Mouse (Mus musculus): Measurements from ENCODE around the gene Pdgfra.
A peak's percentile ranks its signal among the peaks of the same experiment; 100 is the strongest.

Pdgfra gene

DNA sequence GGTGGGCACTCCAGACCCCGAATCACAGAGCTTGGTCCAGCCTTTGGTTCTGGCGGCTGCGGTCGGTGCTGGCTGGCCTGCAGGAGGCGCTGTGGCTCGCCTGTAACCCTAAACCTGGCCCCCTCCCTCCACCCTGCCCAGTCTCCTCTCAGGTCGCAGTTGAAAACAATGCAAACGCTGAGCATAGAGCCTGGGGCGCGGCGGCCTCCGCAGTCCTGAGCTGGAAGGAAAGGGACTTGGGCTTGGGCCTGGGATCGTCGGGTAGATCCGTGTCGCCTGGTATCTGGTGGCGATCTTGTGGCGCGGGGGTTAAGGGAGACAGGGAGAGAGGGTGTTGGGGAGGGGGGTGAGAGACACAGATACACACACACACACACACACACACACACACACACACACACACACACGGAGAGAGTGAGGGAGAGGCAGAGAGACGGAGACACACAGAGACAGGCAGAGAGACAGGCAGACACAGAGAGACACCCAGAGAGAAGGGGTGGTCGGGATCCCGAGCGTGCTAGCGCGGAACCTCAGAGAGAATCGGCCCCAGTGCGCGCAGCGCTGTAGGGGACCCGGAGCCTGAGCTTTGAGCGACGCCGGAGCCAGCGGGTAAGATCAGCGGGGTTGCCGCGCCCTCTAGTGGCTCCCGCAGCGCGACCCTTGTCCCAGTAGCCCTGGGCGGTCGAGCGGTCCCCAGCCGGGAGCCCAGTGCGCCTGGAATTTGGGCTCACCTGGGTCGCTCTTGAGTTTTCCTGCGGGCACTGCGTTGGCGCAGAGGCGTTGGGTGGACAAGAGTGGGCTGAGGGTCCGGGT, 3.9 kb downstream of the Pdgfra start:
- DNase-seq (ENCODE audit: low spot score in 2 of 2) = peak; percentile 73 to 79

DNA sequence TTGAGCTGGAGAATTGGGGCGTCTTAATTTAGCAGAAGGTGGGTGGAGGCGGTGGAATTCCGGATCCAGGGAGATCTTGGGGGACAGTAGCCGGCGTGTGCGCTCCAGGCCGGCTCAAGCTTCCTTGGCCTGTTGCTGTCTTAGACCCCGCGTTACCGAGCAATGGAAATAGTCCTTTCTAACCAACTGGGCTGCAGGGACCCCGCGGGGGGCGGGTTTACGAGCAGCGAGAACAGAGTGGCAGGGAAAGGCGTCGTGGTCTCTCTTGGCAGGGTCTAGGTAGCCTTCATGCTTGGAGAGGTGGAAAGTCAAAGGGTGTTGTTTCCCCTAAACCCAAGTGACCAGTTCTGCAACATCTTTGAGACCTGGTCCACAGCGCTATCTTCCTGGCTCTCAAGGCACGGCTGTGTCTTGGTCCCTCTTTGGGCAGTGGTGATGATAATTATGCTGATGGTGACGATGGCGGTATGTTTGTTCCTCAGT, 4.5 kb downstream of the Pdgfra start:
- peak; percentile 22 to 30 for DNase-seq (ENCODE audit: low spot score in 2 of 2)

DNA sequence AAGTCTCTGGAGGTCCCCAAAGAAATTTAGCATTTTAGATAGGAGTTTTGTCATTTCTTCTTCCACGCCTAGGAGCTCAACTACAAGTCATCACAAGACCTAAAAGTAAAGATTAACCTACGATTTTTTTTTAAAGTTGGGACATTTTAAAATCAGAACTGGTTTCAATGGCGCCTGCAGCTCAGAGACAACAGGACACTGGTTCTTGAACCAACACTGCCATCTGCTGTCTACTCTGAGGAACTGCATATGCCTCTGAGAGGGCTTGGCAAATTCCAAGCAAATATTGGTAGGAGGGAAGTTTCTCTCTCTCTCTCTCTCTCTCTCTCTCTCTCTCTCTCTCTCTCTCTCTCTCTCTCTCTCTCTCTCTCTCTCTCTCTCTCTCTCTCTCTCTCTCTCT, 4.9 kb downstream of the Pdgfra start:
- DNase-seq (ENCODE audit: low spot score in 2 of 2) = peak; percentile 44 to 69

DNA sequence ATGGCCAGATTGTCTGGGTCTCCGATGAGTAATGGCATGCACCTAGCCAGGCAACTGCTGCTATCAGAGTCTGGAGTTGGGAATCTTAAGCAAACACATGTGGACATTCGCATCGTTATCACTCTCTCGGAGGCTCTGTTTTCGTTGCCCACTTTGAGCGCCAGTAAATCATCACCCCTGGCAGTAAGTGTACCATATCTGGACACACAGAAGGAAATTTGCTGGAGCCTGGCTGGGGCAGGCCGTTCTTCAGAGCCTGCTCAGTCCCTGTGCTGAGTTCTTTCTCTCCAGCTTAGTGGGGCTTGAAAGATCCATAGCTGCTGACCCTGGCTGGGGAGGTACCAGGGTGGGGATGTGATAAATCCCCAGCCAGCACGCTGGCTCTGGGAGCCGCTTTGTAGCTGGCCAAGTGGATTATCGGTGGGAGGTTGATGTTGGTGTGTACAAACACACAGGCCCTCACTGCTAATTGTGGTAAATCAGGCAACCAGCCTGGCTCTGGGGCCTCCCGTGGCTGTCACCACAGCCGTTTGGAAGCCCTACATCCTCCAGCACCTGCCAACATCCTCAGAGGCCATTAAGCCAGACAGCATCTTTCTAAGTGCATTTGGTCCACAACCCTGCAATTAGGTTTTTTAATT, 8.6 kb downstream of the Pdgfra start:
- no peak for DNase-seq (ENCODE audit: low spot score in 2 of 2)

DNA sequence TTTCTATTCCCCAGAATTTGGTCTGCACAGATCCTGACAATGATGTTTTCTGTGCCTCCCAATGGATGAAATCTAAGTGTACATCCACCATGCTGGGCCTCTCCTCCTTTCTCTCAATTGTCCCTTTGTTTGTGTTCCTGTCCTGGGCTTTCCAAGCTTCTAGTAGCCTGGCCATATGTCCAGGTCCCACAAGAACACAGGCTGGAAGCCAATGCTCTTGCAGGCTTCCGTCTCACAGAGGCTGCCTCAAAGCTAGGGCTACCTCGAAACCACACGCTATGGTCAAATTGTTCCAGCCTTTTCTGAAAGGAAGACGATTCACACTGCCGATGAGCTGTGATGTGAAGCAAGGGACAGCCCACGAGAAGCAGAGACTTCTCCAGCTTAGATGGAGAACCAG, 9.5 kb downstream of the Pdgfra start:
- DNase-seq (ENCODE audit: low spot score in 2 of 2) = no peak

DNA sequence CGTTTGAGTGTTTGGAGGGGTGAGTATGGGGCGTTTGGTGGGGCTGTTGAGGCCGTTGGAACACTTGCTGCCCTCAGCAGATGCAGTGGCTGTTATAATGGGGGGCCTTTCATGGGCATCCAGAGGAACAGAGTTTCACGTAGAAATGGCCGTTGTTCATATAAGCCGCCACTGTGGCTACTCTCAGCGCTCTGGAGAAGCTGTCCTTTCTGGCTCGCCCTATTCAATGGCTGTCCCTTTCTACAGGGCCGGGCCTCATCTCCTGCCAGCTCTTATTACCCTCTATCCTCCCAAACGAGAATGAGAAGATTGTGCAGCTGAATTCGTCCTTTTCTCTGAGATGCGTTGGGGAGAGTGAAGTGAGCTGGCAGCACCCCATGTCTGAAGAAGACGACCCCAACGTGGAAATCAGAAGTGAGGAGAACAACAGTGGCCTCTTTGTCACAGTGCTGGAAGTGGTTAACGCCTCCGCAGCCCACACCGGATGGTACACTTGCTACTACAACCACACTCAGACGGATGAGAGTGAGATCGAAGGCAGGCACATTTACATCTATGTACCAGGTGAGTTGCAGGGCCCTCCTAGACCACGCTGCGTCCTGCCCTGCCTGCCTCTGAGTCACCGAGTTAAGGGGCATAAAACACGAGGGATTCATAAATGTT, 11.3 kb downstream of the Pdgfra start:
- DNase-seq (ENCODE audit: low spot score in 2 of 2) = no peak

DNA sequence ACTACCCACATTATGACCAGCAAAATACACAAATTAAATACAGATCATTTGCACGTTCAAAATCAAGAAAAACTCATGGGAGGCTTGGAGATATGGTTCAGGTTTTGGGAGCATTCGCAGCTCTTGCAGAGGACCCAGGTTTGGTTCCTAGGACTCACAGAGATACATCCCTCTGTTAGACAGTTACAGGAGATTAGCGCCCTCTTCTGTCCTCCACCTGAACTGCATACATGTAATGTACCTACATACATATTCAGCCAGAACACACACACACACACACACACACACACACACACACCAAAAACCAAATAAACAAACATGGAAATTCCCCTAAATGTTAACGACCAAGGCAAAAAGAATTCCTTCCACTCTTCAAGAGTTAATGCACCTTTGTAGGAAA, 12.6 kb downstream of the Pdgfra start:
- no peak for DNase-seq (ENCODE audit: low spot score in 2 of 2)

DNA sequence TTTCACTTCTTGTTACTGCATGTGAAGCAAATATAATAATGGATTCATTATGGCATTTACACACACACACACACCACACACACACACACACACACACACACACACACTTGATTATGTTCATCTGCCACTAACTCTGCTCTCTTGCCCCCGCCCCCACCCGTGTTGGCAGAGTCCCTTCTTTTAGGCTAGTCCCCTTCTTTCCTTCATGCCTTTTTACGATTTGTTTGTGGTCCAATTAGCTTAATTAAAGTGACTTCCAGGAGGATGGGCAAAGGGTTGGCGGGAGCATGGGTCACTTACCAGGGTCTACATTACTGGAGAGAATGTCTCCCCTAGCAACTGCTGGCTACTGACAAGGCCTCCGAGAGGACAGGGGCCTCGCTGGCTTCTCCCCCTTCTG, 17.7 kb downstream of the Pdgfra start:
- no peak for DNase-seq (ENCODE audit: low spot score in 2 of 2)

DNA sequence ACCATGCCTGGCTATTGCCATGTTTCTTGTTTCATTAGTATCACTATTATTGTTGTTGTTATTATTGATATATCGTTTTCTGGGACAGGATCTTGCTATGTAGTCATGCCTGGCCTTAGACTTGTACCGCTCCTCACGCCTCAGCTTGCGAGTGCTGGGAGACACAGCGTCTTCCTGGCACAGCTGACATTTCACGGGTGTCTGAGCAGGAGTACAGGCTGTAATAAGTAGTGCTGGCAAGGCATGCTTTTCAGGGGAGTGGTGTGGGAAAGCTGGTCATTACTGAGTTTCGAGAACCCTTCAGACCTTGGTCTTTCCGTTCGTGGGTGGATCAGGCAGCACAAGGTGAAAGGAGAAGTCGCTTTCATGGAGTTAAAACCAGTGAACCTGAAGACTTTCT, 19.8 kb downstream of the Pdgfra start:
- no peak for DNase-seq (ENCODE audit: low spot score in 2 of 2)

DNA sequence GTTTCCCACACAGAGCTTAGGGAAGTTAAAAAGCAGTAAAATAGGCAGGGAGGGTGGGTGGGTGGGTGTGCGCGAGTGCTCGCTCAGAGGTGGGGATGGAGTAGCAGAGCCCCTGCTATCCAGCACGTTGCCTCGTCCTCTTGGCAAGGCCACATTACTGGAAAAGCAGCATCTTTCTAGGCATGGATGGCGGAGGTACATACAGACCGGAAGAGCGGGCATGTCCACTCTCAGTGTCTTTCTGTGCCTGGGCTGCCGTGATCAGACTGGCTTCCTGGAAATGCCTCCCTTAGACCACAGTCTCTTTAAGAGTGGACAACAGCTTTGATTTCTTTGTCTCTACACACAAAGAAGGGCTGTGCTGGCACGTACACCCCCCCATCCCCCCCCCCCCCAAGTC, 27.2 kb downstream of the Pdgfra start:
- DNase-seq (ENCODE audit: low spot score in 2 of 2) = no peak

DNA sequence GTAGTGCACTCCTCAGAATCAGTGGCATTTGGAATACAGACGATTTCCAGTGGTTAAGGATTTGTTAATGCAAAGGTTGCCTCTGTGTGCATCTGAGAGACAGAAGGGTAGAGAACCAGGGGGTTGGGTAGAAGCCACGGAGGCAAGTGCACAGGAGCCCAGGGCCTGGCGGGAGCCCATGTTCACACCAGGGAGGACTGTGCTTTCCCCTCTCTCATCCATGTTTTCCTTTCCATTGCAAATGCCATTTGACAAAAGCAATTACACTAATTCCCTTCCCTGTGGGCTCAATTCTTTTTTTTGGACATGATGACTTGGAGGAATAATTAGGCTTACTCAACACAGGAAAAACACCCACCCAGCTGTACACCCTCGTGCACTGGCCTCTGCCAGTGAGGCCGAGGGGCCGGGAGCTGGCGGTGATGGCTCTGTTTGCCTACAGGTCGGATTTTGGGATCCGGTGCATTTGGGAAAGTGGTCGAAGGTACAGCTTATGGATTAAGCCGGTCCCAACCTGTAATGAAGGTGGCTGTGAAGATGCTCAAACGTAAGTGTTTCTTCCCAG, 27.7 kb downstream of the Pdgfra start:
- DNase-seq (ENCODE audit: low spot score in 2 of 2) = no peak

DNA sequence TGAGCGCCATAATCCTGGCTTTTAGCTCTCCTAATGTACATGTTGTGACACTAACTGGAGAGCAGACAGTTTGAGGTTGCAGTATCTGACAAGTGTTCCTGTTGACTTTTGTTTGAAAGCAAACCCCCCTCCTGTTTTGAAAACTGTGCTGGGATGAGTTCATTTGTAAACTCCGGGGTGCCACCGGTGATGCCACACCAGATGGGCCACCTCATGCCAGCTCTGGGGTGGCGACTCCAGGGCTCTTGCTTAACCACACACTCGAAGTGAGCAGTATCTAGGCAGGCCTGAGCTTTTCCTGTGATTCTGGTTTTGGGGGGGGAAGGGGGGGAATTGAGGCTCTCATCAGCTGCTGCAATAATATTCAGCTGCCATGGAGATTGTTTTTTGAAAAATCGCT, 31.6 kb downstream of the Pdgfra start:
- no peak for DNase-seq (ENCODE audit: low spot score in 2 of 2)

DNA sequence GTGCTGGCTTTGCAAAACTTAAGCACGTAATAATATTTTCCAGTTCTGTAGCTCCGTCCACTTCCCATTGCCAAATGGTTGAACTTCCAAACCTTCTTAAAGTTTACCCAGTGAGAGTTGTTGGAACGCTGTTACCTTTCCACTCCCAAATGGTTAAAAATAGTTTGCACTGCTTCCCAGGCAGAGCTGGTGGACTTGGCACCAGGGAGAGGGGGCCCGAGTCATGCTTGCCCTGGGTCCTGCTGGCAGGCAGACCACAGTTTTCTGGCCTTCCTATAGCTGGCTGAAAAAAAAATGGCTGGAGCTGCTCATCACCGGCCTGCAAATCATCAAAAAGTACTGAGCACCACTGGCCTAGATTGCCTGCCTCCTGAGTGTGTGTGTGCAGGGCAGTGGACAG, 32.0 kb downstream of the Pdgfra start:
- DNase-seq (ENCODE audit: low spot score in 2 of 2) = no peak

DNA sequence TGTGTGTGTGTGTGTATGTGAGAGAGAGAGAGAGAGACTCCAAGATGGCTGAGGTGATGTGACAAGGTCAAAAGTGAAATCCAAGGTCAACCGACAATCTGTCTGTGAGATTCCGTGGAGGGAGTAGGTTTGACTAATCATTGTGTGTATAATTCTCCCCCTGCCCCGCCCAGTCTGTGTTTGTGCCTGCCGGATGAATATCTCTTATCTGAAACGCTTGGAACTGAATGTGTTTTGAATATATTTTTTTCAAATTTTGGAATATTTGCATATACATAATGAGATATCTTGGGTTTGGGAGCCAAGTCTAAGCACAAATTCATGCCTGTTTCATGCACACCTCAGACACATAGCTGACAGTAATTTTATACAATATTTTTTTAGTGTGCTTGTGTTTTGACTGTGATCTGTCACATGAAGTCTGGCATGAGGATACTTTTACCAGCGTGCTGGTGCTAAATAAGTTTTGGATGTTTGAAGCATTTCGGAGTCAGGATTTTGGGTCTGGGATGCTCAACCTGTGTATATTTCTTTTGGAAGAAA, 32.7 kb downstream of the Pdgfra start:
- no peak for DNase-seq (ENCODE audit: low spot score in 2 of 2)

DNA sequence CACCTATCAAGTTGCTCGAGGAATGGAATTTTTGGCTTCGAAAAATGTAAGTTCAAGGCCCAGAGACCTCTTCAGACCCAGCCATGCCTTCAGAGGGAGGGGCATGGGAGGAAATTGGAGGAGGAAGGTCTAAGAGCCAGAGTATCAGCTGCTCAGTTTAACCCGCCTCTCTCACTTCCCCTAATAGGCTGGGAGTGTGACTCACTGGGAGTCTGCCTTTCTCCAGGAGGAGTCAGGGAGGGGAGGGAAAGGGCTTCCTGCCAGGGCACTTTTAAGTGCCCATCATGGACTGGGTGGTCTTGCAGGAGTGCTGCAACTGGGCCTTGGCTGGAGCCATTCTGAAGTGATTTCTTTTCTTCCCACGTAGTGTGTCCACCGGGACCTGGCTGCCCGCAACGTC, 33.5 kb downstream of the Pdgfra start:
- DNase-seq (ENCODE audit: low spot score in 2 of 2) = no peak

DNA sequence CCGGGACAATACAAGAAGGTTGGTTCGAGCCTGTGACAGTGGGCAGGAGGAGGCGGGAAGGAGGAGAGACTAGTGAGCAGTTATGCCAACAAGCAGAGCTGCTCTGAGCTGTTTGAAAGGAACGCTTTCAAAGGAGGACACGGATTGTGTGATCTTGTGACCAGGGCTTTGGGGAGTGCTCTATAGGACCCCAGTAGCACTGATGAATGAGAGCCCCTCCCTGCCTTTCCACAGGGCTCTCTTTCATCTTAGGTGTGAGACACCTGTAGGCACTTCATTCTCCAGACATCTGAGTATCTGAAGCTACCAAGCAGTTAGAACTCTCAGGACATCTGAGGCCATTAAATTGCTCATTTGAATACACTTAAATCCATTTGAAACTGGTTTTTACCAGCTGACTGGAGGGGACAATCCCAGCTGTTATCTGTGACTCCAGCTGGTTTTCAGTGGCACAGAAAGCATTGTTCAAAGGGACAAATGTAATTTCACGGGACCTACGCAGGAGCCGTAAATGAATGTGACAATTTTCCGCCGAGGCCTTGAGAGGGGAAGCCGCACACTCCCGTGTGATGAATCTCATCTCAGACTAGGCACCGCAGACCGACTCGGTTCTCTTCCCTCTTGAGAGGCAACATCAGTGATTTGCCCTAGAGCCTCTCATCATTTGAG, 37.4 kb downstream of the Pdgfra start:
- no peak for DNase-seq (ENCODE audit: low spot score in 2 of 2)

DNA sequence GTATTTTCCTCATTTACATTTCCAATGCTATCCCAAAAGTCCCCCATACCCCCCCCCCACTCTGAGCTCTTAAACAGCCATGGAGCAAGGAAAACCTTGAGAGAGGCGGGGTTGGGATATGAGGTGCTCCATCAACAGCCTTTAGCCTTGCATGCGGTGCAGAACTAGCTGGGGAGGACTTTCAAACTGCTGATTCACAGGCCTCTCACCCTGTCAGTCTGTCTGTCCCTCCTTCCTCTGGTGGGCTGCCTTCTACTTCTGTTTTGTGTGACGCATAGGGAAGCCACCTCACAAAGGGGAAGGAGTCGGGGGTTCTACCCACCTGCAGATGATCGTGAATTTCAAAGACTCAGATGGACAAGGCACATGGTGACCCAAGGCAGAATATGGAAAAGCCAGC, 41.0 kb downstream of the Pdgfra start:
- no peak for DNase-seq (ENCODE audit: low spot score in 2 of 2)

DNA sequence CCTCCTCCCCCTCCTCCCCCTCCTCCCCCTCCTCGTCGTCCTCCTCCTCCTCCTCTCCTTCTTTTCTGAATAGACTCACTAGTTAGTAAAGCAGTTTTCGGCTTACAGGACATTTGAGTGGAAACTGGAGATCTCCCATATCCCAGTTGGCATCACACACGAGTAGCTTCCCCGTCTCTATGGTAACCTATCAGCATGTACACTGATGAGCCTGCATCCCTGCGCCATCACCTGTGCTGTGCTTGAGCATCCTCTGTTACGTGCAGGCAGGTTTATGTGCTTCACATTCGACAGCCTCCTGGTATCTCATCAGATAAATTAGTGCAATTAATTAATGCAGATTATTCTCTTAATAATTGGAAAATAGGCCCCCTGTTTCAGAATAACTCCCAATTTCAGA, 46.3 kb downstream of the Pdgfra start:
- no peak for DNase-seq (ENCODE audit: low spot score in 2 of 2)

DNA sequence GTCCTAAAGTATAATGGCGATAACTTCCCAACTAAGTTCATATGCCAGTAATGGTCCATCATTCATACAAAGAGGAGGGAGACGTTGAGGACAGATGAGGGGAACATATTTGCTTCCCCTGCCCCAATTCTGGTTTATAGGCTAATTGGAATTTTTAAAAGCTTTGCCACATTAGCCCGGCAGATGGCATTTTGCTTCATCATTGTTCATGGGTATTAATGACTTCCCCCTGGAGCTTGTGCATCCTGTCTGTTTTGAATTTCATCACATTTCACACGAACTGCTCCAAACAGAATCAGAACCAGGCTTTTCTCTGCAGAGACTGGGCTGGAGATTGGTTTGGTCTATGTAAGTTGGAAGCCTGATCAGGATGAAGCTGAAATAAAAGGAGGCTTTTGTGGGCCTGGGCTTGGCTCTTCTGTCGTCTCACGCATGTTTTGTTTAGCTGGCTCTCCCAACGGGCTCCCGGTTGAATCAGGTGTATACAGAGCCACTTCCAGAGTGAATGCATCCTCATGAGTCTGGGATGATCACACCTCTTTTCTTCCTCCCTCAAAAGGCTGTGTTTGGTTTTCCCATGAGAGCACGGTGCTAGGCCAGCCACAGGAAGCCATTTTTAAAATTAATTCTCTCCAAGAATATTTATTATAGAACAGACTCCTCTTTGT, 47.7 kb downstream of the Pdgfra start:
- DNase-seq (ENCODE audit: low spot score in 2 of 2) = no peak

DNA sequence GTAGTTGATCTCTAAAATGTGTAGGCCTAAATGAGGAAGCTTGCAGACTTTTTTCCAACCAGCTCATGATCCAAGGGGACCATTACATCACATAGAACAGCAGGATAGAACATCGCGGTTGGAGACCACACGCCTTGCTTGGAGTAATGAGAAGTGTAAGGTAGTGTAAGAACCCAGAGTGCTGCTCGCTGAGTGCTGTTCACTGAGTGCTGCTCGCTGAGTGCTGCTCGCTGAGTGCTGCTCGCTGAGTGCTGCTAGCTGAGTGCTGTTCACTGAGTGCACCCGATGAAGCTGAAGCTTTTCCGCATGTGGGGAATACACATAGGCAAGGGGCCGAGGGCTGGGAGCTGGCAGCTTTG, 48.3 kb downstream of the Pdgfra start:
- no peak for DNase-seq (ENCODE audit: low spot score in 2 of 2)

DNA sequence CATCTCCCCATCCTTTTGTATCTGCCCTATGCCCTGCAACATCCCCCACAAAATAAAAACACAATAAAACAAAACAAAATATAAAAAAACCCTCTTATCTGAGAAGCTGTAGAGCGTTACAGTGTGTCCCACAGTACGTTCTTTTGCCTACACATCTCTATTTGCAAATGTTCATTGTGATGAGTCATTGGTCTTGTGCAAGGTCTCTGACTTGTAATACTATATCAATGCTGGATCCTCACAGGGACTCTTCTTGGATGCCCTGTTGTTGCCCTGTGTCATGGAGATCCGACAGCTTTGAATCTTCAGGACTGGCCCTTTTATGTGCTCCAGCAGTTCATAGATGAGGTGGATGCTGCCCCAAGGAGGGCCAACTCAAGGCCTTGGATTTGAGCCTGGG, 55.8 kb downstream of the Pdgfra start:
- DNase-seq (ENCODE audit: low spot score in 2 of 2) = no peak

Measured in frontal cortex, postnatal 36 days (tissue).